Mouse (Mus musculus): ENCODE data around the gene Lyrm1.

Lyrm1 gene

GRCm38 (mm10) chr7:119969320-119969719, 73.7 kb downstream of the Lyrm1 start:
- no peak for DNase-seq

- DNase-seq = no peak
These were observed 78.6 kb downstream of the Lyrm1 start for GRCm38 (mm10) chr7:119974214-119974613.

GRCm38 (mm10) chr7:119976256-119976655, 80.6 kb downstream of the Lyrm1 start:
- no peak for DNase-seq

DNA sequence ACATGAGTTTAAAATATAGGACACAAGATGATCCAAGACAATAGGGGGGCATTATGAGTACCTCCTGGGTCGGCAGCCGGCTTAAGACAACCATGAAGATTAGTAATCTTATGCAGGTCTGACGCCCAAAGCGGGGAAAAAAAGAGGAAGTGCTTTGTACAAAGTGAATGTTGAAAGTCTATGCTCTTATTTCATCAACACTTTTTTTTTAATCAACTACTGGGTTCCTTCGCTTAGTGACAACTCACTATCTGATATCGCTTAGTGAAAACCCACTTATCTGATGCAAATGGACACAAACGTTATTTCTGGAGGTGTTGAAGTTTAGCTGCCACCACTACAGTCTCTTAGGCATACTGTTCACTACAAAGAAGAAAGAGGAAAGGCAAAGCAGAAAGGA, 81.9 kb downstream of the Lyrm1 start:
- no peak for DNase-seq

DNA sequence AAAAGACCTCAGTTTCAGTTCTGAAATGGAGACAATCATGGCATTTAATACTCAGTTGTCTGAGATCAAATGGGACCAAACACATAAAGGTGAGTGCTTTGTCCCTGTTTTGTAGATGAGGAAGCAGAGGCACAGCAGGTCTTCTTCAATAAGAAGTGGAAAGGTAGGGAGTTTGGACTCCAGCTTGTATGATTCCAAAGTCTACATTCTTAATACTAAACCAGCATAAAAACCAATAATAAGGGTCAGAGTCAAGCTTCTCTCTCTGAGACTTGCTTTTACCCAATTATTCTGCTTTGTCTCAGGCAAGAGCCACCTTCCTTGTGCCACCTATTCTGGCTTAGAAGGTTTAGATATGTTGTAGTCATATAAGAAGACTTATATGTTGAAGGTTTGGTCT, 82.9 kb downstream of the Lyrm1 start:
- no peak for DNase-seq

DNA sequence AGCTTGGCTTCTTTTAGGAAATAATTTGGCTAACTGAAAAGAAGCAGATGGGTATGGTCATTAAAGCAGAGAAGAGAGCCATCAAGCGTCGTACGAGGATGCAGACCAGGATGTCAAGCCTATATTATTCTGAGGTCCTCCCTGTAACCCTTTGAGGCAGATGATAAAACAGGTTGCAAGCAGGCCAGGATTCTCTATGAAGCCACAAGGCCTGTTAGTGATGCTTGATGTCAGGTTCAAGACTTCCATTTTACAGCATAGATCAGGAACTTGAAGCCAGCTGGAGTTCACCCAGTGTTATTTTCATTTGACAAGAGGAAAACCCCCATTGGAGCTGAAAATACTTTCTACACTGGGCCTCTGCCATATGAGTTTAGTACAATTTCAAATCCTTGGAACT, 84.5 kb downstream of the Lyrm1 start:
- no peak for DNase-seq

DNA sequence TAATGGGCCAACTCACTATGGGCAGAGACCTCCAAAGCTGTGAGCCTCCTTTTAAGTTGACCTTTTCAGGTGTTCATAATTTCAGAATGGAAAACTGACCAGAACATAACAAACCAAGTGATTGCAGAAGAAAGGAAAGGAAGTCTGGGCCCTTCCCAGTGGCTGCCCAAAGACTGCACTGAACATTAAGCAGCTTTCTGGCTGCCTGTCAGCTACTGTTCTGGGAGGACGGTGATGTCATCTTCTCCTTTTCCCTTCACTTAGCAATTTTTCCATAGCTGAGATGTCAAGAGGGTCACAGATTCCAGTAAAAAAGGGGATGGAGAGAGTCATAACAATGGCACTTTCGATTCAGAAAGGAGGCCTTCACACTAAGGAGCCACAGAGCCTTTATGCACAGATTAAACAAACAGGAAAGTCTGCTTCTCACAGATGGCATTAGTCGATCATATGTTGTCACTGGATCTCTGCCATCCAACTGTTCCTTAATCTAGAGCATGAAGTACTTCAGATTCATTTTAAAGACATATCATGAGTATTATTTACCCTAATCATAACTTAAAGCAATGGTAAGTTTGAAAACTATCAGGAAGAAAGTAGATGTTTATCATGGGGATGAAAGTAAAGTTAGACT, 89.7 kb downstream of the Lyrm1 start:
- no peak for DNase-seq

- DNase-seq = no peak
These were observed 101.4 kb downstream of the Lyrm1 start for GRCm38 (mm10) chr7:119997066-119997465.
